Mouse (Mus musculus) adipose tissue, adult 10 weeks (tissue): Measurements from ENCODE around the gene Gps2. TPM values are rescaled to one million over a fixed set of nuclear protein-coding genes. Genes with fewer than 3 reads are reported as not detected.

Experiments used
- polyA plus RNA-seq: library from polyadenylated mRNA; stranded (reverse); fragments of 350-450 nt; fragmentation: Illumina TruSeq; extraction: RNeasy Lipid Tissue Mini Kit (QIAGEN cat#74804); gene quantifications from one replicate; pipeline ENCODE4 v1.2.3, GENCODE M21; 2014; ENCODE audit warnings: low read depth, low replicate concordance

Gps2 gene
- polyA plus RNA-seq: 47.7 TPM

GRCm38 (mm10) chr11:69913554-69914371 lies at the start of gene Gps2:
Gps2 (plus strand) TSS chr11:69913888.

GRCm38 (mm10) chr11:69877878-69878277 lies 35.8 kb upstream of the Gps2 start, which contains the start of gene Tmem95:
Tmem95 (minus strand) TSS chr11:69878018.

DNA sequence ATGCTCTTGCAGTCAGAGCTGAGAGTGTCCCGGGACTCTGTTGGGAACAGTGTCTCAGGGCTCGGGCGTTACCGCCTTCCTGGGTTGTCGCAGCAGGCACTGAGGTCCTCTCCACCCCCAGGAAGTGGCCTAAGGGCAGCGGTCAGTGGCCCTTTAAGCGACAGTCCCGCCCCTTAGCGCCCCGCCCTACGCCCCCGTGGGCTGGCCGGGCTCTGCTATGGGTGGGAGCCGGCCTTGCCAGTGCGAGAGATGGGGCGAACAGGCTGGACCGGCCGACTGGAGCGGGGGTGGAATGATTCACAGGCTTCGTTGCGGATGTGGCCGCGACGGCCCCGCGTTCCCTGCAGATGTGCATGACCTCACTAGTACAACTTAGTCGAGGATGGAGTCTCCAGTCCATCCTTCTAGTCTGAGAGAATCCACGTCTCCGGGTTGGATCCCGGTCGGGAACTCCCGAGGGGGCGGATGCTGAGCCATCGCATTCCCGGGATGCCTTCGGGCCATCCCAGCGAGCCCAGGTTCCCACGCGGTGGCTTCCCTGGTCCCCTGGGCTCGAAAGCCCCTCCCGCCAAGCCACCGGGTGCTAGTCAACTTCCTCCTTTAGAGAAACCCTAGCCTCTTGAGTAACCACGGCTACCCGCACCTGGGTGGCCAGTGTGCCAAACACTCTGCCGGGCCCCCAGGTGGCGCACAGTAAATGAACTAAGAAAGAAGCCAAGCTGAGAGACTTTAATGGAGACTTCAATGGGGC lies 32.7 kb upstream of the Gps2 start, which contains the start of gene Kctd11:
Gene Kctd11, minus strand, starts transcription at position 554 of the 751 bp plus-strand sequence.

GRCm38 (mm10) chr11:69895291-69895690 lies 18.4 kb upstream of the Gps2 start, which contains the start of gene Acap1:
Acap1 (minus strand) TSS chr11:69895539.

GRCm38 (mm10) chr11:69900471-69901405 lies 12.9 kb upstream of the Gps2 start, which contains the start of the genes 2810408A11Rik and Neurl4:
2810408A11Rik (minus strand) TSS chr11:69900987.
Neurl4 (plus strand) TSS chr11:69901072.

DNA sequence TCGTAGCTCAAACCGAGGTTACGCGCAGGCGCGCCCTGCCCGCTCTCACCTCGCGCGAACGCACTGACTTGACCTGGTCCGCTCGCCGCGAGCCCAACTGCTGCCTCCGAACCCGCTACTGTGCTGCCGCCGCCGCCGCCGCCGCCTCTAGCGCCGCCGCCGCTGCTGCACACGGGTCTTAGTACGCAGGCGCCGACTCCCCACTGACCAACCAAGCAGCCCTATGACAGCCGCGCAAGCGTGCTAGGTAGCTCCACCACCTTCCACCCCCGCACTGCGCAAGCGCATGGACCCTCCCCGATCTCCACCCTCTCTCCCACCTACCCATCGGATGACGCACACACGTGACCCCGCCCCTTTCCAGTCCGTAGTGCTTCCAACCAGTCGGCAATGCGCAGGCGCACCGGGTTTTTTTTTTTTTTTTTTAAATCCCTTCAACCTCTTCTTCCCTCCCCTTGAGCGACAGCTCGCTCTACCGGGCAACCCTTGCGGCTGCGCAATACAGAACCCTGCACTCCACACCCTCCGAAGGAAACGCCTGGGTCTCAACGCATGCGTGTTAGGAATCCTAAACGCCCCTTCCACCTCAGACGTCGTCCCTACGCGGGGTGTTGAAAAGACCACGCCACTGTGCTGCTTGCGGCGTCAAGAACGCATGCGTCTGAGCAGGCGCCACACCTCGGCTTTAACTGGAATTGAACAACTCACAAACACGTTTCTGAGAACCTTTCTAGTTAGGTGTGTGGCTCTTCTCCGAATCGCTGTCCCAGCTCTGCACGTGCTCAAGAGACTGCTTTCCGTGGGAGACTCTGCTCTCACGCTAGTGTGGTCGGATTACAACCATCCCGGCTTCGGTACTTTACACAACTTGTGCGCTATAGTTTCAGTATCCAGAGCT lies 7.7 kb downstream of the Gps2 start, which contains the start of gene Eif5a:
Gene Eif5a, minus strand, starts transcription at position 845 of the 898 bp plus-strand sequence.

GRCm38 (mm10) chr11:69935137-69935879 lies 21.6 kb downstream of the Gps2 start, which contains the start of gene Ybx2:
Ybx2 (plus strand) TSS chr11:69935796.

GRCm38 (mm10) chr11:69948066-69948762 lies 34.5 kb downstream of the Gps2 start, which contains the start of gene Slc2a4:
Slc2a4 (minus strand) TSS chr11:69948188.

DNA sequence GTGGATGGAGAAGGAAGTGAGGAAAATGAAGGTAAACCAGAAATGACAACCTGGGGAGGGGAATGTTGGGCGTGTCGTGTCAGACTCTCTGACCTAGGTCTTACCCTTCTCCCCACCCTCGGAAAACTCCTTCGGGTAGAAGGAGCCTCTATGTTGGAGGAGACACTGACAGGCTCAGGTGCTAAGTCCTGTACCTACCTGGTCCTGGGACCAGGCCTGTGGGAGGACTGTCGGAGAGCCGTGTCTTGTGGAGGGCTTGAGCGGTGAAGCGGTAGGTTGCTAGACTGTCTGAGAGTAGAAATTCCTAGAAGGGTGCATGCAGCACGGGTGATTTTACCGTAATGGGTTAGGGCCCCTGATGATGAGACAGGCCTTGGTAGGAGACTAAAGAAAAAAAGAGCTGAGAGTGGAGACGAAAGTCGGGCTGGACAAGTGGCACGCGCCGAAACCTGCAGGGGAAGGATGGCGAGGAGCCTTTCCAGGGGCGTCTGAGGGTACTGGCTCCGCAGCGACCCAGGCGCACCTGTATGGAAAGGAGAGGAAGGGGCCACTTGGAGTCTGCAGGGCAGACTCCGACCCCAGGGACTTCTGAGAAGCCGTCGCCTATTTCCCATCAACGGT lies 51.1 kb downstream of the Gps2 start, which contains the start of gene Cldn7:
Gene Cldn7, plus strand, starts transcription at position 130 of the 621 bp plus-strand sequence.

Other genes with a start within 250 kb of the Gps2 start
- 45.6 TPM for gene Cd68, start 247.7 kb upstream of the Gps2 start, polyA plus RNA-seq
- gene Eif4a1, start 241.5 kb upstream of the Gps2 start, polyA plus RNA-seq: 395 TPM
- gene Senp3, start 231.8 kb upstream of the Gps2 start, polyA plus RNA-seq: 67.4 TPM
- gene Tnfsf13, start 228.1 kb upstream of the Gps2 start, polyA plus RNA-seq: 5.4 TPM
- 19.2 TPM for gene Tnfsf12, start 218.0 kb upstream of the Gps2 start, polyA plus RNA-seq
- gene Tnfsfm13, start 217.8 kb upstream of the Gps2 start, polyA plus RNA-seq: 8.1 TPM
- 43.9 TPM for gene Polr2a, start 155.3 kb upstream of the Gps2 start, polyA plus RNA-seq
- gene Slc35g3, start 151.9 kb upstream of the Gps2 start, polyA plus RNA-seq: 1.5 TPM
- gene Zbtb4, start 148.0 kb upstream of the Gps2 start, polyA plus RNA-seq: 28.9 TPM
- gene Chrnb1, start 117.9 kb upstream of the Gps2 start, polyA plus RNA-seq: 8.3 TPM
- gene Fgf11, start 112.0 kb upstream of the Gps2 start, polyA plus RNA-seq: 8.7 TPM
- 13.6 TPM for gene Tmem102, start 108.3 kb upstream of the Gps2 start, polyA plus RNA-seq
- gene Gm39566, start 98.6 kb upstream of the Gps2 start, polyA plus RNA-seq: 2.2 TPM
- 14.1 TPM for gene Spem2, start 95.4 kb upstream of the Gps2 start, polyA plus RNA-seq
- gene Spem1, start 91.7 kb upstream of the Gps2 start, polyA plus RNA-seq: 23.3 TPM
- gene Nlgn2, start 76.1 kb upstream of the Gps2 start, polyA plus RNA-seq: 19.0 TPM
- 183 TPM for gene Tmem256, start 75.4 kb upstream of the Gps2 start, polyA plus RNA-seq
- gene Plscr3, start 67.5 kb upstream of the Gps2 start, polyA plus RNA-seq: 31.1 TPM
- 23.7 TPM for gene Tnk1, start 55.2 kb upstream of the Gps2 start, polyA plus RNA-seq
- gene Tmem95, start 35.9 kb upstream of the Gps2 start, polyA plus RNA-seq: not detected
- 9.4 TPM for gene Kctd11, start 32.5 kb upstream of the Gps2 start, polyA plus RNA-seq
- gene Acap1, start 18.3 kb upstream of the Gps2 start, polyA plus RNA-seq: 43.9 TPM
- gene 2810408A11Rik, start 12.9 kb upstream of the Gps2 start, polyA plus RNA-seq: 14.3 TPM
- gene Neurl4, start 12.8 kb upstream of the Gps2 start, polyA plus RNA-seq: 35.5 TPM
- gene Eif5a, start 8.1 kb downstream of the Gps2 start, polyA plus RNA-seq: 484 TPM
- gene Ybx2, start 21.9 kb downstream of the Gps2 start, polyA plus RNA-seq: 58.7 TPM
- gene Slc2a4, start 34.3 kb downstream of the Gps2 start, polyA plus RNA-seq: 63.7 TPM
- 115 TPM for gene Cldn7, start 50.9 kb downstream of the Gps2 start, polyA plus RNA-seq
- 98.8 TPM for gene Ctdnep1, start 67.3 kb downstream of the Gps2 start, polyA plus RNA-seq
- 43.3 TPM for gene Elp5, start 68.6 kb downstream of the Gps2 start, polyA plus RNA-seq
- gene Gabarap, start 77.3 kb downstream of the Gps2 start, polyA plus RNA-seq: 520 TPM
- 39.7 TPM for gene Phf23, start 81.9 kb downstream of the Gps2 start, polyA plus RNA-seq
- gene Dvl2, start 86.7 kb downstream of the Gps2 start, polyA plus RNA-seq: 20.8 TPM
- gene Acadvl, start 101.5 kb downstream of the Gps2 start, polyA plus RNA-seq: 83.9 TPM
- 12.7 TPM for gene Dlg4, start 103.1 kb downstream of the Gps2 start, polyA plus RNA-seq
- gene Asgr1, start 140.2 kb downstream of the Gps2 start, polyA plus RNA-seq: not detected
- 0.94 TPM for gene Asgr2, start 178.8 kb downstream of the Gps2 start, polyA plus RNA-seq
- gene Mgl2, start 216.4 kb downstream of the Gps2 start, polyA plus RNA-seq: 26.2 TPM
- gene Clec10a, start 242.3 kb downstream of the Gps2 start, polyA plus RNA-seq: 43.9 TPM